Mouse (Mus musculus): ENCODE results near the gene Wdr38. TPM values are rescaled to one million over a fixed set of nuclear protein-coding genes. Genes with fewer than 3 reads are reported as not detected.

Gene Wdr38
- polyA plus RNA-seq, 1 experiment from 2014 or later, result 1.7 TPM

- H3K27ac ChIP-seq (ENCODE audit: low read depth, low read length), result no peak overlapping the region
- ATAC-seq, result no peak
- WGBS, result 34% methylated on average over 2 of the region's 2 CpGs
These were observed 24.1 kb upstream of the Wdr38 start for GRCm38 (mm10) chr2:38973223-38973622.

GRCm38 (mm10) chr2:38973701-38974100 is 23.6 kb upstream of the Wdr38 start:
- no peak for ATAC-seq
- H3K4me2 ChIP-seq (ENCODE audit: low read length), result no peak overlapping the region
- no peak overlapping the region for H3K27ac ChIP-seq (ENCODE audit: low read depth, low read length)
- no peaks in the 10 kb centered on the region for H3K36me3 ChIP-seq (ENCODE audit: control insufficient read depth, insufficient read depth, low read length)
- WGBS, result 80% methylated on average over 7 of the region's 7 CpGs
- H3K9ac ChIP-seq (ENCODE audit: low read depth, low read length), result no peak overlapping the region
- H3K4me3 ChIP-seq (ENCODE audit: low read length), result no peak overlapping the region
- no peaks in the 10 kb centered on the region for H3K9me3 ChIP-seq (ENCODE audit: control insufficient read depth, low read length)
- H3K4me1 ChIP-seq (ENCODE audit: control insufficient read depth, insufficient read depth, low read depth, low read length), result no peaks in the 10 kb centered on the region
- no peaks in the 10 kb centered on the region for H3K27me3 ChIP-seq (replicated peaks; ENCODE audit: control insufficient read depth, insufficient read depth, low read length)

More at GRCm38 (mm10) chr2:38973223-38973622, 24.1 kb upstream of the Wdr38 start:
- H3K36me3 ChIP-seq (ENCODE audit: control insufficient read depth, insufficient read depth, low read length), result no peaks in the 10 kb centered on the region
- no peak overlapping the region for H3K4me3 ChIP-seq (ENCODE audit: low read length)
- no peak overlapping the region for H3K9ac ChIP-seq (ENCODE audit: low read depth, low read length)
- H3K9me3 ChIP-seq (ENCODE audit: control insufficient read depth, low read length), result no peaks in the 10 kb centered on the region
- no peak overlapping the region for H3K4me2 ChIP-seq (ENCODE audit: low read length)
- H3K4me1 ChIP-seq (ENCODE audit: control insufficient read depth, insufficient read depth, low read depth, low read length), result no peaks in the 10 kb centered on the region
- H3K27me3 ChIP-seq (replicated peaks; ENCODE audit: control insufficient read depth, insufficient read depth, low read length), result no peaks in the 10 kb centered on the region

DNA sequence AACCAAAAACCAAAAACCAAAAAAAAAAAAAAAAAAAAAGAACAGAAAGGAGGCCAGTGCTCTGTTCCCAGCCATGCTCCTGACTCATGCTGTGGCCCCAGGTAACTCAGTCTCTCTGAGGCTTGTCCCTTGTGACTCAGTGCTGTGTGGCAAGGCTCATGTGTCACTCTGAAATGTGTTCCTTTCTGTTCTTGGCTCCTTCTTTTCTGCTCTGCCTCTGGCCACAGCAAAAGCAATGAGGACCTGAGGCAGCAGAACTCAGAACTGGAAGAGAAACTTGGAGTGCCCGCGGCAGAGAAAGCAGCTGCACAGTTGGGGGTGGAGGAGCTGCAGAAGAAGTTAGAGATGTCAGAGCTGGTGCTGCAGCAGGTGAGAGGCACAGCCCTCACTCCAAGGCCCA is 23.1 kb upstream of the Wdr38 start:
- Histone ChIP-seq H3K27me3 (replicated peaks; ENCODE audit: control insufficient read depth, insufficient read depth, low read length) (no peaks in the 10 kb centered on the region), H3K36me3 (ENCODE audit: control insufficient read depth, insufficient read depth, low read length) (no peaks in the 10 kb centered on the region), H3K4me1 (ENCODE audit: control insufficient read depth, insufficient read depth, low read depth, low read length) (no peaks in the 10 kb centered on the region), H3K27ac (ENCODE audit: low read depth, low read length) (no peak overlapping the region), H3K9me3 (ENCODE audit: control insufficient read depth, low read length) (no peaks in the 10 kb centered on the region), H3K9ac (ENCODE audit: low read depth, low read length) (no peak overlapping the region), H3K4me2 (ENCODE audit: low read length) (no peak overlapping the region), H3K4me3 (ENCODE audit: low read length) (no peak overlapping the region)
- ATAC-seq, result no peak
- WGBS, result 28% methylated on average over 2 of the region's 2 CpGs

DNA sequence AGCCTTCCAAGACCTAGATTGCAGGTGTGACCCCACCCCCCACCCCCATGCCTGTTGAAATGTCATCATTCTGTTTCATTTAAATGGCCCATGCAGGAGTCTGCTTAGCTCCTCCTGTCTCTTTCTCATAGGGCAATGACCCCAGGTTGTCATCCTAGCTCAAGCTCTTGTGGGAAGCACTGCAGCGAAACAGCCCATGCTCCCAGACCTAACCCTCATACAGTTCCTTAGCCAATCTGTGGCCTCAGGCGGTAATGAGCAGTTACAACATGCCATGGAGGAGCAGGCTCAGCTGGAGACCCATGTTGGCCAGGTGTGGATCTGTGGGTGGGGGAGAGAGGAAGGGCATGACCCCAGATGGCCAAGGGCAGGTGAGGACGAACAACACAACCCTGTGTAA is 22.1 kb upstream of the Wdr38 start:
- 88% methylated on average over 3 of the region's 3 CpGs for WGBS

GRCm38 (mm10) chr2:38975941-38976805 is 21.1 kb upstream of the Wdr38 start:
- H3K4me3 ChIP-seq (ENCODE audit: low read length), result no peak overlapping the region
- 81% methylated on average over 21 of the region's 21 CpGs for WGBS
- H3K27me3 ChIP-seq (replicated peaks; ENCODE audit: control insufficient read depth, insufficient read depth, low read length), result no peaks in the 10 kb centered on the region
- H3K9me3 ChIP-seq (ENCODE audit: control insufficient read depth, low read length), result no peaks in the 10 kb centered on the region
- H3K9ac ChIP-seq (ENCODE audit: low read depth, low read length), result no peak overlapping the region
- no peak overlapping the region for H3K4me2 ChIP-seq (ENCODE audit: low read length)
- no peak overlapping the region for H3K27ac ChIP-seq (ENCODE audit: low read depth, low read length)
- no peaks in the 10 kb centered on the region for H3K4me1 ChIP-seq (ENCODE audit: control insufficient read depth, insufficient read depth, low read depth, low read length)
- ATAC-seq, result no peak
- no peaks in the 10 kb centered on the region for H3K36me3 ChIP-seq (ENCODE audit: control insufficient read depth, insufficient read depth, low read length)

More for the DNA sequence above, 22.1 kb upstream of the Wdr38 start:
- H3K4me2 ChIP-seq (ENCODE audit: low read length), result no peak overlapping the region
- no peaks in the 10 kb centered on the region for H3K9me3 ChIP-seq (ENCODE audit: control insufficient read depth, low read length)
- H3K36me3 ChIP-seq (ENCODE audit: control insufficient read depth, insufficient read depth, low read length), result no peaks in the 10 kb centered on the region
- no peaks in the 10 kb centered on the region for H3K27me3 ChIP-seq (replicated peaks; ENCODE audit: control insufficient read depth, insufficient read depth, low read length)
- H3K4me1 ChIP-seq (ENCODE audit: control insufficient read depth, insufficient read depth, low read depth, low read length), result no peaks in the 10 kb centered on the region
- no peak overlapping the region for H3K4me3 ChIP-seq (ENCODE audit: low read length)
- H3K27ac ChIP-seq (ENCODE audit: low read depth, low read length), result no peak overlapping the region
- no peak overlapping the region for H3K9ac ChIP-seq (ENCODE audit: low read depth, low read length)
- no peak for ATAC-seq

- H3K27me3 ChIP-seq (replicated peaks; ENCODE audit: control insufficient read depth, insufficient read depth, low read length), result no peaks in the 10 kb centered on the region
- whole genome bisulfite sequencing, result 56% methylated on average over 4 of the region's 4 CpGs
These were observed 19.4 kb upstream of the Wdr38 start for GRCm38 (mm10) chr2:38977837-38978236.

GRCm38 (mm10) chr2:38983456-38983855 is 13.8 kb upstream of the Wdr38 start:
- H3K27me3 ChIP-seq (replicated peaks; ENCODE audit: control insufficient read depth, insufficient read depth, low read length), result no peaks in the 10 kb centered on the region
- H3K4me3 ChIP-seq (ENCODE audit: low read length), result no peak overlapping the region
- no peaks in the 10 kb centered on the region for H3K36me3 ChIP-seq (ENCODE audit: control insufficient read depth, insufficient read depth, low read length)
- 98% methylated on average over 2 of the region's 2 CpGs for WGBS
- no peaks in the 10 kb centered on the region for H3K4me1 ChIP-seq (ENCODE audit: control insufficient read depth, insufficient read depth, low read depth, low read length)
- H3K27ac ChIP-seq (ENCODE audit: low read depth, low read length), result no peak overlapping the region
- ATAC-seq, result no peak
- no peaks in the 10 kb centered on the region for H3K9me3 ChIP-seq (ENCODE audit: control insufficient read depth, low read length)
- H3K9ac ChIP-seq (ENCODE audit: low read depth, low read length), result no peak overlapping the region
- no peak overlapping the region for H3K4me2 ChIP-seq (ENCODE audit: low read length)

More at GRCm38 (mm10) chr2:38977837-38978236, 19.4 kb upstream of the Wdr38 start:
- ATAC-seq, result peak; percentile 61
- Histone ChIP-seq H3K9me3 (ENCODE audit: control insufficient read depth, low read length) (no peaks in the 10 kb centered on the region), H3K27ac (ENCODE audit: low read depth, low read length) (no peak overlapping the region), H3K4me1 (ENCODE audit: control insufficient read depth, insufficient read depth, low read depth, low read length) (no peaks in the 10 kb centered on the region), H3K4me3 (ENCODE audit: low read length) (no peak overlapping the region), H3K9ac (ENCODE audit: low read depth, low read length) (no peak overlapping the region), H3K36me3 (ENCODE audit: control insufficient read depth, insufficient read depth, low read length) (no peaks in the 10 kb centered on the region), H3K4me2 (ENCODE audit: low read length) (no peak overlapping the region)

DNA sequence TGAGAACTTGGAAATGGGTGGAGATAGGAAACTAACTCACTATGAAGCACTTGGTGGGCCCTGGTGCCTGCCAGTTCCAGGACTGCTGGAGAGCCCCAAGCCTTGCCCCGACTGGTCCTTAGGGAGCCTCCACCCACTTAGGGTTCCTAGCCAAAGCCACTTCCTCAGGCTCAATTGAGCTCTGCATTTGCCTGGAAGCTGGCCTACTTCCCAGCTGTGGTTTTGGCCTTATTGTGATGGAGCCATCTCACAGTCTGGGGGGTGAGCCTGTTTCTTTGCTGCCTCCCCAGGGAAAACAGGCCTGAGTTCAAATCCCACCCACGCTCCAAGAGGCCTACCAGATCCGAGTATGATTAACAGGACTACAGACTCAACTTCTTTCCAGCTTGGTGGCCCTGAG is 10.7 kb upstream of the Wdr38 start:
- WGBS, result 85% methylated on average over 3 of the region's 3 CpGs
- no peak overlapping the region for H3K4me2 ChIP-seq (ENCODE audit: low read length)

DNA sequence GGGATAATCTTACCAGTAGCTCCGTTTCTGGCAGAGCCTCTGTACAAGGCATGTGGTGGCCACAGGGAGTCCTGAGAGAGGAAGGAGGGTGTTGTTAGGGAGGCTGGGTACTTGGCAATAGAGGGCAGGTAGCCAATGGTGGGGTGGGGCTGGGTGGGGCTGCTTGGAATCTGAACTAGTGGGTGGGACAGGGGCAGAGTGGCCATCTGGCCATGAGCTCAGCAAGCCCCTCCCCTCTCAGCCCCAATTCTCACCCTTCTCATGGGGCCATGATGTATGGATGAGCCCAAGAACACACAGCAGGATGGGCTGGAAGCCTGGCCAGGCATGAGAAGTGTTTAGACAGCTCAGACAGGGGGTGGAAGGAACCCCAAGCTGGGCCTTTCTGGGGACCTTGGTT is 9.9 kb upstream of the Wdr38 start:
- WGBS, result 50% methylated on average over 1 of the region's 1 CpGs
- no peaks in the 10 kb centered on the region; the same call in 1 of the 2 replicates for H3K4me1 ChIP-seq (ENCODE audit: control insufficient read depth, insufficient read depth, low read depth, low read length)

More for the DNA sequence above, 10.7 kb upstream of the Wdr38 start:
- ATAC-seq, result no peak
- Histone ChIP-seq H3K27me3 (replicated peaks; ENCODE audit: control insufficient read depth, insufficient read depth, low read length) (no peaks in the 10 kb centered on the region), H3K9ac (ENCODE audit: low read depth, low read length) (no peak overlapping the region), H3K9me3 (ENCODE audit: control insufficient read depth, low read length) (no peaks in the 10 kb centered on the region), H3K4me3 (ENCODE audit: low read length) (no peak overlapping the region), H3K36me3 (ENCODE audit: control insufficient read depth, insufficient read depth, low read length) (no peaks in the 10 kb centered on the region), H3K27ac (ENCODE audit: low read depth, low read length) (no peak overlapping the region), H3K4me1 (ENCODE audit: control insufficient read depth, insufficient read depth, low read depth, low read length) (no peaks in the 10 kb centered on the region)

More for the DNA sequence above, 9.9 kb upstream of the Wdr38 start:
- Histone ChIP-seq H3K9me3 (ENCODE audit: control insufficient read depth, low read length) (no peaks in the 10 kb centered on the region), H3K27ac (ENCODE audit: low read depth, low read length) (no peak overlapping the region), H3K4me3 (ENCODE audit: low read length) (no peak overlapping the region), H3K9ac (ENCODE audit: low read depth, low read length) (no peak overlapping the region), H3K36me3 (ENCODE audit: control insufficient read depth, insufficient read depth, low read length) (no peaks in the 10 kb centered on the region), H3K27me3 (replicated peaks; ENCODE audit: control insufficient read depth, insufficient read depth, low read length) (no peaks in the 10 kb centered on the region), H3K4me2 (ENCODE audit: low read length) (no peak overlapping the region)
- peak; percentile 61; the same call in 1 of the 2 replicates for ATAC-seq
